Mouse (Mus musculus) gastrocnemius, postnatal 4 days (tissue): ENCODE measurements around the gene Prr30. TPM values are rescaled to one million over a fixed set of nuclear protein-coding genes. Genes with fewer than 3 reads are reported as not detected.
"Not testable (repeated sequence)": the region's sequence is repeated elsewhere in the genome, so short reads cannot be mapped to it uniquely, and the experiment has no call there.

Experiments used
- DNase-seq, 2 experiments: peaks; one replicate each; pipeline ENCODE4 v3.0.0; 2021 to 2022; ENCODE audit warnings: low spot score in 2 of 2, mixed read lengths in 2 of 2
- long read RNA-seq, 2 experiments: library from polyadenylated mRNA; stranded (forward); transcript quantifications; one replicate each; pipeline ENCODE4 v2.0.0; 2021
- total RNA-seq, 2 experiments: library from RNA; stranded (reverse); gene quantifications; 2 replicates each; pipeline ENCODE4 v1.2.3; 2021

Prr30 gene
- not detected for total RNA-seq
- long read RNA-seq, experiment 1, result 0 reads
- long read RNA-seq, experiment 2, result 0 reads

GRCm38 (mm10) chr14:101200230-101200629 is at the start of gene Prr30:
TSS of gene Prr30 (minus strand) at chr14:101200330.
- no peak for DNase-seq

- no peak for DNase-seq
These were observed 46.7 kb upstream of the Prr30 start for GRCm38 (mm10) chr14:101246793-101247192.

GRCm38 (mm10) chr14:101245706-101246105 is 45.6 kb upstream of the Prr30 start:
- no peak for DNase-seq

- DNase-seq, result not testable (repeated sequence)
These were observed 44.3 kb upstream of the Prr30 start for GRCm38 (mm10) chr14:101244441-101244840.

GRCm38 (mm10) chr14:101237965-101238364 is 37.8 kb upstream of the Prr30 start:
- no peak for DNase-seq

GRCm38 (mm10) chr14:101229068-101229467 is 28.9 kb upstream of the Prr30 start:
- DNase-seq, result peak in 1 of 2 experiments; percentile 9

GRCm38 (mm10) chr14:101222319-101222718 is 22.2 kb upstream of the Prr30 start:
- no peak for DNase-seq

- no peak for DNase-seq
These were observed 27.9 kb downstream of the Prr30 start for GRCm38 (mm10) chr14:101172258-101172657.
